Mouse (Mus musculus) A20 (cell line): ENCODE measurements around the gene Plce1.

Experiments
- DNase-seq: peaks from one replicate; pipeline ENCODE4 v3.0.0-alpha.2; 2011; ENCODE audit warnings: low read depth, low spot score

The Plce1 gene

GRCm38 (mm10) chr19:38820186-38820804 is 339.4 kb downstream of the Plce1 start:
- DNase-seq = no peak

GRCm38 (mm10) chr19:38833224-38833623 is 352.3 kb downstream of the Plce1 start:
- DNase-seq = no peak
